Mouse (Mus musculus) heart, postnatal 4 days (tissue): ENCODE measurements around the gene Dmbt1. TPM values are rescaled to one million over a fixed set of nuclear protein-coding genes. Genes with fewer than 3 reads are reported as not detected.
"Not testable (repeated sequence)": the region's sequence is repeated elsewhere in the genome, so short reads cannot be mapped to it uniquely, and the experiment has no call there.

Source experiments
- DNase-seq: peaks from one replicate; pipeline ENCODE4 v3.0.0; 2021
- total RNA-seq, 2 experiments: library from RNA; stranded (reverse); gene quantifications; 2 replicates each; pipeline ENCODE4 v1.2.3; 2021

The Dmbt1 gene
- total RNA-seq, result not detected

DNA sequence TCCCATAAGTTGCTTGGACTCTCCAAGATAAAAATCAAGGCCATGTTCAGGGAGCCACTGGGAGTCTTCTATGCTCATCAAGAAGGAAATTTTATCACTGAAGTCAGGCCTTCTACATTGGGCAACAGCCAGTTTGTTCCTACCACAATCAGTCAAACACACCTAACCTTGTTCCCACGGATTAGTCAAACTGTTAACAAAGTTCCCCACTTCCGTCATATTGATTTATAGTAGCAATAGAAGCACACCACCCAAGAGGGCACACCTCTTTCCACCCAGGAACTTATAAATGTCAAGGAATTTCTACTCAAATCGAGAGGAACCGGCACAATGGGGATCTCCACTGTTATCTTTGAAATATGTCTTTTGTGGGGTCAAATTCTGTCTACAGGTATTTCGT lies at the start of gene Dmbt1:
Gene Dmbt1, plus strand, starts transcription at position 299 of the 400 bp plus-strand sequence.
- DNase-seq, result no peak

DNA sequence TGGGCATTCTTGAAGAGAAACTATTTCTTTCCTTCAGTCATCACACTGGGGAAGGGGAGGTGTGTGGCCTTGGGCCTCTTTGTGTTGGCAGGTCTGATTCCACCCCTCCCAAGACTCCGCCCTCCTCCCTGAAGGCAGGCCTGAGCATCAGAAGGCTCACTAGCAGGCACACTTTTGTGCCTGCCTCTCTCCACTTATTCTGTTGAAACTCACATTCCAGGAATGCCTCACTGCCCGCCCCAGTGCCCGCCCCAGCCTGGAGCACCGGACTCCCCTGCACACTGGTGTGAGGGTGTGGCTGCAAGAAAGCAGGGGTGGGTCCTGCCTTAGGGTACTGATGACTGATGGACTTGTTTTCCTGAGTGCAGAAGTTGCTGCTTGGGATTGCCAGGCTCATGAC lies 49.5 kb upstream of the Dmbt1 start:
- peak; percentile 29 for DNase-seq

DNA sequence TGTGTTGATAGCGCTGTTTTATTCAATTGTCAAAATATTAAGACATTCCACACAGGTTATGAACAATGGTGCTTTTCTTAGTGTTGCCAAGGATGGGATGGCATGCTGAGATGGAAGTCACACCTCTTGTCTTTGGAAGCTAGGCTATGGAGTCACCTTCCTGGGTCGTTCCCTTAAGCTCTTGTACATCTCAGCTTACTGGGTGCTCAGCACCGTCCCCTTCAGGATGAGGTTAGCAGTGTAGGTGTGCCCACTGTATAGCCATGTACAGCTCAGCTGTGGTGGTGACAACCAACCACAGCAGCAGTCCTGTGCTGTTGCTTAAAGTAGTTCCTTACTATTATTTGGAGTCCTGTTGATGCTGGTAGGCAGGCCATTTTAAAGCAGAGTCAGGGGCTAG lies 49.0 kb upstream of the Dmbt1 start:
- DNase-seq, result no peak

DNA sequence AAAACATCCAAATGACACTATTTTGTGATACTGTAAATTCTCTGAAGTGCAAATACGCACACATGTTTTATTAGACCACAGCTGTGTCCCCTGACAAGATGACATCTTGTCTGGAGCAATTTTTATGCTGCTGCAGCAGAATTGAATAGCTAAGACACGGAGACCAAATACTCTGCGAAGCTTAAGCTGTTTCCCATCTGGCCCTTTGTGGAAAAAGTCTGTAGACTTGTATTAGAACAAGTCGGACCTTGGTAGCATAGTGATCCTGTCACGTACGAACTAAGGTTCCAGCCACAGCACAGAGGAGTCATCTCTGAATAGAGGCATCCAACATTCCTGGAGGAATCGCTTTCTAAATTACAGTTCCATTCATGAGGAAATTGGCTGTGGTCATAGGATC lies 47.6 kb upstream of the Dmbt1 start:
- DNase-seq, result no peak

DNA sequence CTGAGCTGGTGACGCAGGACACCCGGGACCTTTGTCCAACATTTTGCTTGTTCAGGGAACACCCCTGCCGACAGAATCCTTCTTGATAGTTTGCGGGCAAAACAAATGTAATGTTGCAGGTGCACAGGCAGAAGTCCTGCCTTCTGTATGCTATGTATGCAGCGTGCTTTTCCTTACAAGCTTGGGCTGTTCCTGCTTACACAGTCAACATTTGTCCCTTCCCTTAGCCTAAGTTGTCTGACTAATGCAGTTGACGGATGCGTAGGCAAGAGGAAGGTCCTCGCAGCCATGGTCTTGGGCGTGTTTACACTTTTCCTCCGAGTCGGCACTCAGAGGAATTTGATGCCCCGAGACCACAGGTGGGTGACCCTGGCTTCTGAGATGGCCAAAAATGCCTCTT lies 46.7 kb upstream of the Dmbt1 start:
- DNase-seq, result no peak

DNA sequence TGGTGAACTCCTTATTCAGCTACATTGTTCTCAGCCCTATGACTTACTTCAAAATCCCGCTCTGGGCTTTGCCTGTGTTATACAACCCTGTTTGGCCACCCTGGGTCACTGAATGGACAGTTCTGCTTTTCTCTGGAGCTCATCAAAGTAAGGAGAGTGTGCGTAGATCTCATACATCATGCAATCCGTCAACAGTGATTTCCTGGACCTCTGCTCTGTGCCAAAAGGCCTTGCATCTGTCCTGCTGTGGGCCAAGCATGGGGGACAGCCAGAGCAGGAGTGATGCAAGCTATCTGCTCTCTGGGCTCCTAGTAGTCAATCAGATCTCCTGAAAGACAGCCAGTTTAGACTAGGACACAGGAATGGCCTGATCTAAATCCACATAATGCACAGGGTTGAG lies 46.1 kb upstream of the Dmbt1 start:
- DNase-seq, result no peak

DNA sequence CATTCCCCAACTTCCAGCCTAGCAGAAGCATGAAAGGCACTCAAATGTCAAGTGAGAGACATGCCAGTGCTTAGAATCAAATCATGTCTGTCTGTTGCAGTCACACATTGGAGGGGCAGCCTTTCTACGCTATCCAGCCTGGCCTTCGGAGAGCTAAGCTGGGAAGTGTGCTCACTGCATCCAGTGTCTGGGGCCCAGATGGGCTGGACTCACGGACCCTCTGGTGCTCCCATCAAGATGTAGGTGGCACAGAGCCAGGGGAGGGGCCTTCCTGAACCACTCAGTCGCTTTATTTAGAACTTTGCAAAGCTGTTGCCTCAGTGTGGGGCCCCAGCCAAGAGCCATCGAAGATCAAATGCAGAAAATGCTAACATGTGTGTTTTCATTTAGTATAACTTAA lies 43.7 kb upstream of the Dmbt1 start:
- DNase-seq, result peak; percentile 69

DNA sequence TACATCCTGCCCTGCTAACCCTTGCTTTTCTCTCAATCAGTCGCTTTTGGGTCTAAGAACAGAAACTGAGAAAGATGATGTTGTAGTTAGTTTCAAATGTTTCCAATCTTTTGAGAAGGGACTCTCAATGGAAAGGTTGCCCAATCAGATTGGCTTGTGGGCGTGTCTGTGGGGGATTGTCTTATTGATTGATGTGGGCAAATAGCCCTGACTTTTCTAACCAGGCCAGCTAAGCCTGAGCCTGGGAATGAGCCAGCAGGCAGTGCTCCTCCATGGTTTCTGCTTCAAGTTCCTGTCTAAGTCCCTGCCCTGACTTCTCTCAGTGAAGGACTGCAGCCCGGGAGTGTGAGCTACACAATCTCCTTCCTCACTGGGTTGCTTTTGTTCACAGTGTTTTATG lies 42.5 kb upstream of the Dmbt1 start:
- DNase-seq, result no peak

DNA sequence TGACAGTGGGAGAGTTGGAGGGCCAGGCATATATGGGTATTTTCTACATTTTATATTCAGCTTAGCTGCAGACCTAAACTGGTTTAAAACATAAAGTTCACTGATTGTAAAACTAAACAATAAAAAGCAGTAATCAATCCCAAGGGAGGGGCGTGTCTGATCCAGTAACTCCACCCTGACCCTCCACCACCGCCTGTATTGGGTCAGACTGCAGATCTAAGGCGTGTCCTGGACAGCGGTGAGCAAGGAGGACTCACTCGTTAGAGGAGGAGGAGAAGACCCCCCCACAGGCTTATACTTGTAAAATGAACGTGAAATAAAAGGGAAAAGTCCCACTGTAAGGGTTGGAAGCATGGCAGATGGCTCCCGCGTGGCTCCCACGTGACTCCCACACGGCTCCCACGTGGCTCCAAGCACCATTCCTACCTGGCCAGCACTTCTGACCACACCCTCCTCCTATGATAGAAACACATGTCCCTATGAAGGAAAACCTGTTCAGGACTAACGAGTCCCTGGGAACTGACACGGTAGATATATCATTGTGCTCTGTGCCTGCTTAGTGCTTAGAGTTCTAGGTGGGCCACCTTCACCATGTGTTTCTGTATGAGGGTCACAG lies 40.6 kb upstream of the Dmbt1 start:
- no peak for DNase-seq

DNA sequence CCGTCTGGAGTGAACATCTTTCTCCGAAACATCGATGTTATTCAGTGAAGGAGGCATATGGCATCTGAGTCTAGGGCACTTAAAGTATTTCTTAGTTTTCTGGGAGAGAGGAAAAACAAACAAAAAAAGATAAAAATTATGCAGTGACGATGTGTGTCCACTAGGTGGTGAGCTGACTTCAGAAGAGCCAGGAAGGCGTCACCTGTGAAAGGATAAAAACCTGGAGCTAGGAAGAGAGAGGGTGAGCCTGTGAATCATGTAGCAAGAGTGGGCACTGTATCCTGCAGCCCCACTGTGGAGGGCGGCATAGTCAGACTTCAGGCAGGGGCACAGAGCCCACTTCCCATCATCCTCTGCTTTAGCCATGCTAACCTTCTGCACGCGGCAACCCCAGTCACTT lies 37.9 kb upstream of the Dmbt1 start:
- no peak for DNase-seq

DNA sequence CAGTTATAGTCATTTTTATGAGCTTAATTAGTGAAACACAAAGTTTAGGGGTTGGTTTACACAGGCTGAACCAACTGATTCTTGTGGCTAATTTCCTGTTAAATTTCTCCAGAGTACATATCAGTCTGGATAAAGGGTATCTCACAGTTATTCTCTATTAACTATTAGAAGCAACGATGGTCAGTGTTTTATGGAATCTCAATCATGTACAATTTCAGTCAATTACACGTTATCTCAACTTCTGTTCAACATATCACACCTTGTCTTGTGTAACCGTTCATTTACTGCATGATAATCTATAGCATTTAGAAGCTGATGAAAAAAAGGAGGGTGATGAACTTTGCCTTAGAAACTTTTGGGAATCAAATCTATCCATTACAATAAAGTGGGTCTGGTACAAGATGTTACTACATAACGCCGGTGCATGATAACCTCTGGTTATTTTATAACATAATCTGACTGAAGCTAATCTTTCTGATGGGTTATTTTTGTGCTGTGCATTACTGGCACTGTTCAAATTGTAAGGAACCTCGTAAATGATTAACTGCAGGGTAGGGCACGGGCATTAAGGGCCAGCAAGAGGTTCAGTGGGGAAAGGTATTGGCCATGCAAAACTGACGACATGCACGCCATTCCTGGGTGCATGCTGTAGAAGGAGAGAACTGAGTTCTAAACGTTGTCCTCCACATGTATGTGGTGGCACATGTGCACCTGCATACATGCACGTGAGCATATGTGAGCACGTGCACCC lies 29.7 kb upstream of the Dmbt1 start:
- no peak for DNase-seq

DNA sequence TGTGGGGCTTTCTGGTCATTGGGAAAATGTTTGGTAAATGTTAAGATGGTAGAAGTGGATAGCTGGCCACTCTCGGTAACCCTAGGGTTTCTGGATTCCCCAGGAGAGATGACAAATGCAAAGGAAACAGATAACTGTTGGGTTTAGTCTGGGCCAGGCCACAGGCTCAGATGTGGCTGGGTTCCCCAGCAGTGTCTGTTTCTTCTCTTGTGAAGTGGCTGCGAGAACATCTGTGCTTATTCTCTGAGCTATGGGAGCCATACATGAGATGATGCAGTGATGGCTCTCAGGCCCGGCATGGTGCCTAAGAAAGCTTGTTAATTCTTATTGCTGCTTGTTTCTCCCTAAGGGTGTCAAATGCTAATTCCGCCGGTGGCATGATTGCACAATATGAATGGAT lies 27.8 kb upstream of the Dmbt1 start:
- no peak for DNase-seq

DNA sequence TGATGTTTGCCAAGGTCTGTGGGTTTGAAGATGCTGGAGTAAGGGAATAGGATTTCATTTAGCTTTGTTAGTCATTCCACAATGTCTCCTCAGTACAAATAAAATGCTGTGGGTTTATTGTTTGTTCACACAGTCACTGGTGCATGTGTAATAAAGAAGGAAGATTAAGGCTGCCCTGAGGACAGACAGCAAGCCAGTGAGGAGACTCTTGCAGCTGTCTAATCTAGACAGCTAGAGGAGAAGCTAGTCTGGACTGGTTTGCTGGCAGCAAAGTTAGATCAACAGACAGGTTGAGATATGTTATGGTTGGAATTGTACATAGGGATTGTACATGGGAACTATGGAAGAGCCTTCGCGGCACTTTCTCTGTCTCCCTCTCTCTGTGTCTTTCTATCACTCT lies 24.6 kb upstream of the Dmbt1 start:
- DNase-seq, result no peak

DNA sequence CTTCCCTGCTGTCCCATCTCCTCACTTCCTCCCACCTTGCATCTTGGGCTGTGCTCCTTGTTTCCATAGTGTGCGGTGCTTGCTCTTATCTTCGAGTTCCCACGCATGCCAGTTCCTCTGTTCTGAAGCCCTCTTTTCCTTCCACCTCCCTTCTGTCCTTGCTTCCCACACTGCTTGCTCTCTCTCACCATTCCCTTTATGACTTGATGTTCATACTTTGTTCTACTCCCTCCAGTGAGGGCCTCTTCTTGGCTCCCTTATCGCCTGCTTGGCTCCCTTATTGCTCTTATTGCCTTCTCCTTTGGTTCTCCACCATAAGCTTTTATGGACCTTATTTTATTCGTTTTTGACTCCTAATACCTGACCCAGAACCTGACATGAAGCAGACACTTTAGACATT lies 22.7 kb upstream of the Dmbt1 start:
- DNase-seq, result no peak

DNA sequence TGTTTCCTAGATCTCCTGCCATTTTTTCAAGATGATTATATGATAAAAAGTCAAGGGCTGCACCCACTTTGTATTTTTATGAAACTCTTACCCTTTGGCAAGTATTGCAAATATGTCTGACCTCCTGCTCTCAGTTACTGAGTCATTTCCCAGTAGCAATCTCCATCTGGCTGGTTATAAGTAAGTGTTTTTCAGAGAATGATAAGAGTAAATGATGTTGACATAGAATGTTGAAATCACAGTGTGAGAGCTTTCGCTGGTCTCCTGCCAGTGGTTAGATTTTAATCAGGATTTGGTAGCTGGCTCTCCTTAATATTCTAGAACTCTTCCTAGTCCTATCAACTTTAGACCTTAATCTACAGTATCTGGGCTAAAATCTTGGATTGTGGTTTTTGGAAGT lies 20.0 kb upstream of the Dmbt1 start:
- DNase-seq, result no peak

DNA sequence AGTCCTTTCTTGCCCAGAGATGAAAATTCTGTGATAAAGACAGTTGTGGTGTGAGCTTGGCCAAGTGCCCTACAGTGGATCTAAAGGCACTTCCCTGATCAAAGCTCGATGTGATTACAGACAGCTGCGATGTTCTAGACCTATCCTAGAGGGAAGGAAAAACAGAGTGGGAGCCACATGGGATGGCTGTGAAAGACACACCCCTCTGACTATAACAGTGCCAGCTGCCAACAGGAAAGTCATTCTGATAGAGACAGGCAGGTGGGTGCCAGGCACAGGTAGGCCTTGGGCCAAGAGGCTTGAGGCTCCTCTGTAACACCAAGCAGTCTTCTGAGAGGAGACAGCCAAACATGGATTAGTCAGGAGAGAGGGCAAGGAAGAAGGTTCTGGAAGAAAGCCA lies 12.7 kb upstream of the Dmbt1 start:
- DNase-seq, result no peak

DNA sequence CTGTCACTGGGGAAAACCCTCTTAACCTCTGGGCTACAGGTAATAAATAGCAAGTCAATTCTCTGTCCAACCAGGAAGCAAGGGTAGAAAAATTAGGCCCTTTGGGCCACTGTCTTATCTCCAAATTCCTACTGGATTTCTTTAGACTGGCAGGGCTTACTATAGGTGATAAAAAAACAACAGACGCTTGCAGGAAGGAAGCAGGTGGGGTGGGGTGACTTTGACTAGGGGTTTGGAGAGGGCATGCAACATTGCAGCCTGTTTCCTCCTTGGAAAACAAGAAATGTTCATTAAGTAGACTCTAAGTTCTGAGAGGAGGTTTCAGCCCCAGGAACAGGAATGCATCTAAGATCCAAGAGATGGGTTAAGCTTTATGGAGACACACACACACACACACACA lies 7.0 kb upstream of the Dmbt1 start:
- DNase-seq, result no peak

DNA sequence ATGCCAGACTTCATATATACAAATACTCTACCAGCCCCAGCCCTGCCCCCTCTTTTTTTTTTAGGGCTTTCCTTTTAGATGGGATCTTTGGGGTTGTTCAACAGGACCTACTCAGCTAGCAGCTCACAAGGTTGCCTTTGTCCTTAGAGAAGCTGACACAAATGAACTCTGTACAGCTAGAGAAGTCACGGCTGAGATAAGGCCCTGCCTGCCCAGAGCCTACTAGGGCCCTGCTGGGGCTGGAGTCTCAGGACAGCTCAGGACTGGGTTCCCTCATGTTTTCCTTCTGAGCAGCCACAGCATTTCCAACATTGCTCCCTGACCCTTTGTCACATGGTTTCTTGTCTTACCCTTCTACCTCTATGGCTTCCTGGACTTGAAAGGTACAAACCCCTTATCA lies 4.3 kb upstream of the Dmbt1 start:
- no peak for DNase-seq

DNA sequence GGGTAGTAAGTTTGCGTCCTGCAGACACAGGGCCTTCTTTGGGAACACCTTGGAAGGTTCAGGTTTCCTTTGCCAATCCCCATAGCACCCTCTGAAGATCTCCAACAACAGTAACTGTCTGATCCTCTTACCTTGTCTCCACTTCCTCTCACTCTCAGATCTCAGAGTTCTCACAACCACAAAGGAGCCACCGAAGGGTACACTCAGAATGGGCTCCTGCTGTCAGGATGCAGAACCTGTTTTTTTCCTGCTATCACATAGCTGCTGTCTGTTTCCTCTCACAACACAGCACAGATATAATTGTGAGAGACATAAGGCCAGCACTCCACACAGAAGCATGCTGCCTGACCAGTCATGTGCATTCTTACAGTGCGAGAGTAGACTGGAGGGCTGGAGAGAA lies 4.5 kb downstream of the Dmbt1 start:
- DNase-seq, result no peak

DNA sequence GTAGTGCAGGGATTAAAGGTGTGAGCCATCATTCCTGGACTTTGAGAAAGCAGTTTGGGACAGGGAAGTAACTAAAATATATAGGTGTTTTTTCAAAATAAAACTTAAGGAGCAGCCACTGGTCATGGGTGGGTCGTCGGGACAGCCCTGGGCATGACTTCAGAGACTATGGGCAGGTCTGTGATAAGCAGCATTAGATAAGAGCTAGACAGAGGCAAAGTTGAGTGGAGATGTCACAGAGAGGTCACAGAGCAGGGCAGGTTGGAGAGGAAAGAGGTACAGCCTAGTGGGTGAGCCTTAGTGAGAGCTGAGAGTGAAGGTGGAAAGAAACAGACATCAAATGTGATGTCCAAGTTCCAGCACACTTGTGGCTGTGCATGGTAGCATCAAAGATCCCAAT lies 5.2 kb downstream of the Dmbt1 start:
- DNase-seq, result no peak

DNA sequence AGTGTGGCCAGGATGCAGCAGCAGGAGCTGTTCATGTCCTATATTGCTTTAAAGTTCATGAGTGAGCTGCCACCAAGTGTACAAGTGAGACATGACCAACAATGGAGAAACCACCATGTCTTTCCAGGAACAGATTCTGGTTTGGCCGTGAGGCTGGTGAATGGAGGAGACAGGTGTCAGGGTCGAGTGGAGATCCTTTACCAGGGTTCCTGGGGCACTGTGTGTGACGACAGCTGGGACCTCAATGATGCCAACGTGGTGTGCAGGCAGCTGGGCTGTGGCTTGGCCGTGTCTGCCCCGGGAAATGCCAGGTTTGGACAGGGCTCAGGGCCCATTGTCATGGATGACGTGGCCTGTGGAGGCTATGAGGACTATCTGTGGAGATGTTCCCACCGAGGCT lies 8.9 kb downstream of the Dmbt1 start:
- not testable (repeated sequence) for DNase-seq

DNA sequence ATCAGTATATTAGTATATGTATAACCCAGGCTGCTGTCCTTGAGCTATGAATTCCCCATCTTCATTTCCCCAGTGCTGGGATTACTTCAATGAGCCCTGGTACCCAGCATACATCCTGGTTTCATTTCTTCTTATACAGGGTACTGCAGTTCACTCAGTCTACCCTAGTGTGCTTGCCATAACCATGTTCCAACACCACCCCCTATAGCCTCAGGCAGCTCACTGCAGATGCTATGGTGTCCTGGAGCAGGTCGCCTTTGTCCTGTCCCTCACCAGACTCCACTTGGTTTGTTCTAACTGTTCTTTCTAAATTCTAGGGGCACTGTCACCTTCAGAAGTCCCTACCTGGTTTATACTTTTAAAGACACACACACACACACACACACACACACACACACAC lies 10.8 kb downstream of the Dmbt1 start:
- peak; percentile 15 for DNase-seq

DNA sequence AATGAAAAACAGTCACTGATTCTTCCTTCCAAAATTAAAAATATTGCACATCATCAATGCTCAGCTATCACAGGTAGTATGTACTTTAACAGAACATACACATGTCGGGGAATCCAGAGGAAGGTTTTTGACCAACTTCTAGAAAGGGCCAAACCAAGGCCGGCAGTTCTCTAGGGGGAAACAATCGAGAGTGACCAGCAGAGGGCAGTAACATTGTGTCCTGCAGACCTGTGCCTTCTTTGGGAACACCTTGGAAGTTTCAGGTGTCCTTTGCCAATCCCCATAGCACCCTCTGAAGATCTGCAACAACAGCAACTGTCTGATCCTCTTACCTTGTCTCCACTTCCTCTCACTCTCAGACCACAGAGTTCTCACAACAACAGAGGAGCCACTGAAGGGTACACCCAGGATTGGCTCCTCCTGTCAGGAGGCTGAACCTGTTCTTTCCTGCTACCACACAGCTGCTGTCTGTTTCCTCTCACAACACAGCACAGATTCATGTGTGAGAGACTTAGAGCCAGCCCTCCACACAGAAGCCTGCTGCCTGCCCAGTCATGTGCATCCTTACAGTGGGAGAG lies 13.5 kb downstream of the Dmbt1 start:
- DNase-seq, result peak; percentile 20

DNA sequence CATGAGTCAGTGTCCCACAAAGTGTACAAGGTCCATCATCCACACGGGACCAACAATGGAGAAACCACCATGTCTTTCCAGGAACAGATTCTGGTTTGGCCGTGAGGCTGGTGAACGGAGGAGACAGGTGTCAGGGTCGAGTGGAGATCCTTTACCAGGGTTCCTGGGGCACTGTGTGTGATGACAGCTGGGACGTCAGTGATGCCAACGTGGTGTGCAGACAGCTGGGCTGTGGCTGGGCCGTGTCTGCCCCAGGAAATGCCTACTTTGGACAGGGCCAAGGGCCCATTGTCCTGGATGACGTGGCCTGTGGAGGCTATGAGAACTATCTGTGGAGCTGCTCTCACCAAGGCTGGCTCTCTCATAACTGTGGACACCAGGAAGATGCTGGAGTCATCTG lies 18.0 kb downstream of the Dmbt1 start:
- DNase-seq, result not testable (repeated sequence)
